Mouse (Mus musculus): Measurements from ENCODE around the gene T.

DNA sequence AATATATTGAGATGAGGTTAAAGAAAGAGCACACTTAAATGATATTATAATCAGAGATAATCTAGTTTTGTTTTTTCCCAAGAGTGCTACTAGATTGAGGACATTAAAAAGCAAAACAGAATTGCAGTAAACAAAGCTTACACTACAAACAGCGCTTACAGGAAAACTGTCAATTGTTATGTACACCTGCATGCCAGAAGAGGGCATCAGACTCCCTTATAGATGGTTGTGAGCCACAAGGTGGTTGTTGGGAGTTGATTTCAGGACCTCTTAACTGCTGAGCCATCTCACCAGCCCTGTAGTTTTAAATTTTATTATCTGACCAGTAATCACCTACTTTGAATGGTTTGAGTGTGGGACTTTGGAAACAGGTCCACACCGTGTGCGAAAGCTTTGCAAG, 14.1 kb downstream of the T start:
- TF ChIP-seq POLR2A (IDR thresholded peaks at IDR 0.05; ENCODE audit: insufficient read depth, low read length) (no peak), CTCF (IDR thresholded peaks at IDR 0.05; ENCODE audit: low read depth, low read length) (no peak)
